Comparison of ENCODE assay signal across 17 mouse cellular contexts in genomic region chr2:102742685-102743084, GRCm38 (mm10).
DNase-seq lines count a peak whose midpoint lies in the region; ATAC-seq lines count a peak whose summit lies in the region.
"Had no signal": no experiment of that assay in that cellular context is flagged by ENCODE, and none has a peak within 500 bp of the region (broad histone marks: within the 10 kb centered on the region; RNA-seq: fewer than 3 reads in every experiment).

No protein-coding gene starts in this region.

- H3K27me3 ChIP-seq in intestine, embryonic 15.5 days (replicated peaks) = no peaks in the 10 kb centered on the region
- H3K27me3 ChIP-seq: forebrain, embryonic 12.5 days; liver, embryonic 12.5 days; midbrain, embryonic 13.5 days had no signal

- H3K4me2 ChIP-seq in intestine, embryonic 15.5 days (replicated peaks) = no peak overlapping the region
- H3K4me2 ChIP-seq: forebrain, embryonic 12.5 days; liver, embryonic 12.5 days; midbrain, embryonic 13.5 days had no signal

- no peak for ATAC-seq in intestine, embryonic 15.5 days
- ATAC-seq: CD4-positive, CD25-positive, alpha-beta regulatory T cell, adult 4 months; intestine, postnatal 0 days; liver, embryonic 12.5 days; midbrain, embryonic 13.5 days had no signal

- no peak overlapping the region for H3K27ac ChIP-seq in intestine, embryonic 15.5 days
- H3K27ac ChIP-seq: forebrain, embryonic 12.5 days; hindbrain, embryonic 10.5 days; liver, embryonic 12.5 days; midbrain, embryonic 13.5 days had no signal

- no peak overlapping the region for H3K4me3 ChIP-seq in intestine, embryonic 15.5 days (replicated peaks)
- H3K4me3 ChIP-seq: forebrain, embryonic 12.5 days; hindbrain, embryonic 10.5 days; liver, embryonic 12.5 days; midbrain, embryonic 13.5 days had no signal

- no peaks in the 10 kb centered on the region for H3K9me3 ChIP-seq in intestine, embryonic 15.5 days
- H3K9me3 ChIP-seq: forebrain, embryonic 12.5 days; hindbrain, embryonic 10.5 days; liver, embryonic 12.5 days; midbrain, embryonic 13.5 days had no signal

- 0 out of 2 replicates have a peak, but pooled peaks cover 3% of the 10 kb centered on the region for H3K4me1 ChIP-seq in intestine, embryonic 15.5 days (replicated peaks)

- no peak overlapping the region for H3K9ac ChIP-seq in intestine, embryonic 15.5 days
- H3K9ac ChIP-seq: forebrain, embryonic 12.5 days; liver, embryonic 12.5 days; midbrain, embryonic 13.5 days had no signal

- peak; percentile 40 for DNase-seq in layer of hippocampus, adult 11-12 months (ENCODE audit: low spot score)
- DNase-seq in layer of hippocampus, postnatal 10 days (ENCODE audit: low spot score in 2 of 2) = no peak
- DNase-seq in cerebellum, postnatal 14 days = peak; percentile 64 to 73
- DNase-seq in left cerebral cortex, adult 9 months (ENCODE audit: low spot score in 2 of 2) = peak; percentile 28 to 68
- DNase-seq in right cerebral cortex, postnatal 25 days = peak; percentile 50
- DNase-seq in ovary, postnatal 10 days (ENCODE audit: low spot score) = no peak
- DNase-seq: adrenal gland, postnatal 36 days; gastrocnemius, postnatal 36 days; kidney, postnatal 14 days; lung, postnatal 10 days had no signal

- 78% methylated on average over 5 of the region's 5 CpGs for WGBS in intestine, embryonic 15.5 days

- no peaks in the 10 kb centered on the region for H3K36me3 ChIP-seq in intestine, embryonic 15.5 days
- H3K36me3 ChIP-seq: hindbrain, embryonic 10.5 days; liver, embryonic 12.5 days had no signal

Comparison
In these comparisons a context has a peak if more than half of its experiments do, and no peak if none do; other contexts are left out.
1. DNase-seq: peak in layer of hippocampus, adult 11-12 months (single experiment), cerebellum, postnatal 14 days (2 of 2), left cerebral cortex, adult 9 months (2 of 2) and right cerebral cortex, postnatal 25 days (single experiment); none in layer of hippocampus, postnatal 10 days (0 of 2) and ovary, postnatal 10 days (single experiment).